Mouse (Mus musculus) left cerebral cortex, adult 18-20 months (tissue): ENCODE data around the gene Gltp. TPM values are rescaled to one million over a fixed set of nuclear protein-coding genes. Genes with fewer than 3 reads are reported as not detected.

Experiments
- microRNA-seq, 2 experiments: library from miRNA; unstranded; fragments of <30 nt; microRNA quantifications; one replicate each; pipeline ENCODE4 v1.2.0; 2021
- total RNA-seq, 2 experiments: library from RNA; stranded (reverse); gene quantifications; 2 replicates each; pipeline ENCODE4 v1.2.3; 2021

The Gltp gene
- total RNA-seq, 2 experiments from 2014 or later = 21.6 to 22.4 TPM

Small RNA genes lying within 50 kb of the gene (microRNA-seq; reads per million reads assigned to microRNA genes)
- 0.25 to 2.1 reads per million in 2 experiments for gene Mir7028

Other genes with a start within 250 kb of the Gltp start
- gene Mmab, start 246.9 kb downstream of the Gltp start, total RNA-seq = 10 to 100 TPM; 20.2 to 20.5 TPM
- 10 to 100 TPM; 26.9 to 30.9 TPM for gene Mvk, start 246.7 kb downstream of the Gltp start, total RNA-seq
- gene Fam222a, start 123.0 kb downstream of the Gltp start, total RNA-seq = 10 to 100 TPM; 10.9 to 11.0 TPM
- 1 to 10 TPM; 1.4 to 2.1 TPM for gene Trpv4, start 32.6 kb downstream of the Gltp start, total RNA-seq
- gene Tchp, start 16.8 kb upstream of the Gltp start, total RNA-seq = 10 to 100 TPM; 11.2 to 12.3 TPM
- 10 to 100 TPM; 31.2 to 33.8 TPM for gene Ankrd13a, start 83.7 kb upstream of the Gltp start, total RNA-seq
- 10 to 100 TPM; 39.2 to 49.6 TPM for gene Git2, start 84.5 kb upstream of the Gltp start, total RNA-seq
- 100 to 1,000 TPM; 160 to 161 TPM for gene 1500011B03Rik, start 132.5 kb upstream of the Gltp start, total RNA-seq
- gene 4930519G04Rik, start 162.7 kb upstream of the Gltp start, total RNA-seq = not detected
- gene Gm9936, start 167.7 kb upstream of the Gltp start, total RNA-seq = 1 to 10 TPM in 1 of 2 experiments, under 1 TPM in 1; 0.74 to 1.2 TPM
- gene Oasl2, start 206.0 kb upstream of the Gltp start, total RNA-seq = 1 to 10 TPM; 1.8 to 2.3 TPM
- gene Oasl1, start 232.3 kb upstream of the Gltp start, total RNA-seq = under 1 TPM; 0.21 to 0.35 TPM